Mouse (Mus musculus) kidney, adult 2 months (tissue): ENCODE results near the gene Krtap10-4. TPM values are rescaled to one million over a fixed set of nuclear protein-coding genes. Genes with fewer than 3 reads are reported as not detected.
"Not testable (repeated sequence)": the region's sequence is repeated elsewhere in the genome, so short reads cannot be mapped to it uniquely, and the experiment has no call there.

Source experiments
- DNase-seq: peaks from one replicate; pipeline ENCODE4 v3.0.0; 2021
- H3K27ac ChIP-seq: fragments of 200-500 bp; 2 replicates; pipeline ENCODE4 v1.5.1; 2012; ENCODE audit warnings: low read depth, low read length, control low read depth, inconsistent platforms; ENCODE audit not compliant: insufficient read depth
- H3K27me3 ChIP-seq: fragments of 200-500 bp; replicated peaks from 2 replicates; pipeline ENCODE4 v1.6.1; 2012; ENCODE audit warnings: mild to moderate bottlenecking, moderate library complexity, low read length, inconsistent platforms; ENCODE audit not compliant: control insufficient read depth, insufficient read depth
- H3K36me3 ChIP-seq: fragments of 200-500 bp; 2 replicates; pipeline ENCODE4 v1.6.1; 2012; ENCODE audit warnings: mild to moderate bottlenecking, moderate library complexity, low read length, inconsistent platforms; ENCODE audit not compliant: control insufficient read depth, insufficient read depth
- H3K4me1 ChIP-seq: fragments of 200-500 bp; 2 replicates; pipeline ENCODE4 v1.6.1; 2011; ENCODE audit warnings: low read length; ENCODE audit not compliant: control insufficient read depth, insufficient read depth
- H3K4me3 ChIP-seq: fragments of 200-500 bp; 2 replicates; pipeline ENCODE4 v1.5.1; 2011; ENCODE audit warnings: mild to moderate bottlenecking, low read depth, low read length, control low read depth; ENCODE audit not compliant: insufficient read depth
- CTCF ChIP-seq: fragments of 200-500 bp; conservative IDR thresholded peaks from 2 replicates; pipeline ENCODE4 v1.5.1; 2011; ENCODE audit warnings: low read depth, mild to moderate bottlenecking, control low read depth, low read length, moderate library complexity, mixed read lengths; ENCODE audit not compliant: insufficient read depth, insufficient read length
- POLR2A ChIP-seq: fragments of 200-500 bp; IDR thresholded peaks from one replicate; pipeline ENCODE4 v1.6.1; 2011; ENCODE audit warnings: low read depth, low read length, control low read depth
- WGBS: fragments of 180-500 bp; shearing (Covaris S2); methylation state at CpG from one replicate; pipeline ENCODE4 v1.1.7; 2018; 5-methylcytosine and 5-hydroxymethylcytosine counted together
- polyA plus RNA-seq: library from polyadenylated mRNA; depleted of rRNA; stranded (reverse); fragments of >200 nt; gene quantifications from 2 replicates; pipeline ENCODE4 v1.2.3, GENCODE M21; 2012

Gene Krtap10-4
- polyA plus RNA-seq, 1 experiment, result not detected

- TF ChIP-seq POLR2A (no peak), CTCF (no peak)
- H3K4me1 ChIP-seq, result no peaks in the 10 kb centered on the region
- no peak within 1 kb of the TSS for H3K27ac ChIP-seq
- 70% methylated on average over 5 of the region's 5 CpGs for WGBS
- H3K36me3 ChIP-seq, result no peaks in the 10 kb centered on the region
- DNase-seq, result no peak
- H3K4me3 ChIP-seq, result no peak within 1 kb of the TSS
- H3K27me3 ChIP-seq, result no peaks in the 10 kb centered on the region
These were observed 15.2 kb downstream of the Krtap10-4 start, which contains the start of gene Gm9507 for GRCm38 (mm10) chr10:77811743-77812142. Gm9507 (minus strand) TSS chr10:77811843.

- 59% methylated on average over 3 of the region's 3 CpGs for WGBS
- Histone ChIP-seq H3K4me3 (no peak overlapping the region), H3K4me1 (no peaks in the 10 kb centered on the region), H3K27ac (no peak overlapping the region), H3K27me3 (no peaks in the 10 kb centered on the region), H3K36me3 (no peaks in the 10 kb centered on the region)
- peak; percentile 4 for DNase-seq
- TF ChIP-seq POLR2A, result no peak
- no peak for TF ChIP-seq CTCF
These were observed 22.8 kb downstream of the Krtap10-4 start for GRCm38 (mm10) chr10:77804095-77804494.

- DNase-seq, result no peak
- H3K36me3 ChIP-seq, result no peaks in the 10 kb centered on the region
- no peaks in the 10 kb centered on the region for H3K4me1 ChIP-seq
- no peak for TF ChIP-seq CTCF
- no peak for TF ChIP-seq POLR2A
- 56% methylated on average over 8 of the region's 8 CpGs for WGBS
- no peaks in the 10 kb centered on the region for H3K27me3 ChIP-seq
- H3K4me3 ChIP-seq, result no peak within 1 kb of the TSS
- no peak within 1 kb of the TSS for H3K27ac ChIP-seq
These were observed 27.9 kb downstream of the Krtap10-4 start, which contains the start of gene Gm19668 for GRCm38 (mm10) chr10:77798921-77799508. Gm19668 (minus strand) TSS chr10:77799133.

GRCm38 (mm10) chr10:77798164-77798920 is 28.6 kb downstream of the Krtap10-4 start:
- not testable (repeated sequence) for H3K27ac ChIP-seq, H3K36me3 ChIP-seq, H3K4me3 ChIP-seq, H3K4me1 ChIP-seq, H3K27me3 ChIP-seq, DNase-seq
- 70% methylated on average over 3 of the region's 3 CpGs for WGBS

GRCm38 (mm10) chr10:77797677-77798076 is 29.2 kb downstream of the Krtap10-4 start:
- Histone ChIP-seq H3K27me3 (no peaks in the 10 kb centered on the region), H3K27ac (no peak overlapping the region), H3K4me1 (no peaks in the 10 kb centered on the region), H3K36me3 (no peaks in the 10 kb centered on the region), H3K4me3 (no peak overlapping the region)
- TF ChIP-seq POLR2A, result no peak
- TF ChIP-seq CTCF, result no peak
- WGBS, result 33% methylated on average over 3 of the region's 3 CpGs
- DNase-seq, result no peak

GRCm38 (mm10) chr10:77794976-77795375 is 31.9 kb downstream of the Krtap10-4 start, which contains the start of gene Gm9639:
Gm9639 (minus strand) TSS chr10:77795076.
- TF ChIP-seq CTCF (no peak), POLR2A (no peak)
- WGBS, result 36% methylated on average over 2 of the region's 2 CpGs
- DNase-seq, result no peak

GRCm38 (mm10) chr10:77788621-77789020 is 38.3 kb downstream of the Krtap10-4 start:
- WGBS, result 44% methylated on average over 2 of the region's 2 CpGs
- no peaks in the 10 kb centered on the region for H3K4me1 ChIP-seq

More at GRCm38 (mm10) chr10:77794976-77795375, 31.9 kb downstream of the Krtap10-4 start, which contains the start of gene Gm9639:
- Histone ChIP-seq H3K27me3 (no peaks in the 10 kb centered on the region), H3K4me3 (no peak within 1 kb of the TSS), H3K27ac (no peak within 1 kb of the TSS), H3K36me3 (no peaks in the 10 kb centered on the region), H3K4me1 (no peaks in the 10 kb centered on the region)

GRCm38 (mm10) chr10:77787876-77788275 is 39.0 kb downstream of the Krtap10-4 start, which contains the start of gene Gm7137:
Gm7137 (minus strand) TSS chr10:77788200.
- not testable (repeated sequence) for H3K4me3 ChIP-seq, H3K27me3 ChIP-seq, H3K27ac ChIP-seq, H3K4me1 ChIP-seq, H3K36me3 ChIP-seq, DNase-seq
- WGBS, result 70% methylated on average over 1 of the region's 1 CpGs

More at GRCm38 (mm10) chr10:77788621-77789020, 38.3 kb downstream of the Krtap10-4 start:
- Histone ChIP-seq H3K4me3 (no peak overlapping the region), H3K36me3 (no peaks in the 10 kb centered on the region), H3K27ac (no peak overlapping the region), H3K27me3 (no peaks in the 10 kb centered on the region)
- DNase-seq, result no peak
- TF ChIP-seq CTCF (no peak), POLR2A (no peak)

GRCm38 (mm10) chr10:77783396-77783795 is 43.5 kb downstream of the Krtap10-4 start:
- DNase-seq, H3K4me3 ChIP-seq, H3K27me3 ChIP-seq, H3K36me3 ChIP-seq, H3K4me1 ChIP-seq, H3K27ac ChIP-seq: not testable (repeated sequence)
- 82% methylated on average over 2 of the region's 3 CpGs for WGBS

- H3K4me3 ChIP-seq, result not testable (repeated sequence)
- WGBS, result 63% methylated on average over 1 of the region's 1 CpGs
These were observed 44.5 kb downstream of the Krtap10-4 start, which contains the start of gene Gm3250 for GRCm38 (mm10) chr10:77782442-77782841. Gm3250 (minus strand) TSS chr10:77782542.

More at GRCm38 (mm10) chr10:77782442-77782841, 44.5 kb downstream of the Krtap10-4 start, which contains the start of gene Gm3250:
- not testable (repeated sequence) for H3K4me1 ChIP-seq, DNase-seq, H3K27ac ChIP-seq, H3K27me3 ChIP-seq, H3K36me3 ChIP-seq
